Mouse (Mus musculus) G1E (cell line): ENCODE results near the gene Acad11.

Source experiments
- CTCF ChIP-seq: IDR thresholded peaks from 2 replicates; pipeline ENCODE4 v1.5.1; 2012; ENCODE audit warnings: low read depth, low read length, inconsistent platforms, mixed read lengths
- TAL1 ChIP-seq: conservative IDR thresholded peaks from 2 replicates; pipeline ENCODE4 v1.6.1; 2012; ENCODE audit warnings: low read depth, low read length, inconsistent platforms, mixed read lengths

DNA sequence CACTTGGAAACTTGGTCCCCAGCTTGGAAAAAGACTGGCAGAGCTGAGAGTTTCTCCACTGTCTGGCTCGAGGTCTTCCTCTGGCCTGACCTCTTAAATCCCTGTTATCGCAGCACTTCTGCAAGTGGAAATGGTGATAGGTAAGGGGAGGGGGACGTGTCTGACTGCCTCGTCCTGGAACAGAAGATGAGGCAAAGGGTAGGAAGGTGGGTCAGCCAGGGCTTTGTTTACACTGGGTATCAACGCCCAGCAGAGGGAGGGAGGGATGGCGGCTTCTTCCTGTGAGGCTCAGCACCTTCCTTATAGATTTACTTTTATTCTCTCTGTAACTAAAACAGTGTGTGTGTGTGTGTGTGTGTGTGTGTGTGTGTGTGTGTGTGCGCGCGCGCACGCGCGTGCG is 79.6 kb downstream of the Acad11 start:
- no peak for TF ChIP-seq TAL1
- no peak for TF ChIP-seq CTCF
